17 mouse cellular contexts compared by ENCODE assay signal in the genomic region with DNA sequence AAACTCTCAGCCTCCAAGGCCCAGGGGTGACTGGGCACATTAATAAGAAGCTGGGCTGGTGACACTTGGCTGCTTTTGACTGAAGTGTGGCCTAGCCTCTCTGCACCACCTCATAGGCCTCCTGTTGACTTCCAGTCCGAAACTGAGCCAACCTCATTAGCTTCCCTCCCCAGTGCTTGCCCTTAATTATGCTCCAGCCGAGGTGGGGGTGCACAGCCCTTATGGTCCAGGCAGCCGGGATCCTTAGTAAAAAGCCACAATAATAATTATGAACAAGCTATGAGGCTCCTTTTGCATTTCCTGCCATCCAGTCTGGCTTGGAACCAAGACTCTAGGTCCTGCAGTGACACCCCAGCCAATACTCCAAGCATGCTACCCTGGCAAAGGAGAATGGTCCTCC.
DNase-seq lines count a peak whose midpoint lies in the region; ATAC-seq lines count a peak whose summit lies in the region.
"Had no signal": no experiment of that assay in that cellular context is flagged by ENCODE, and none has a peak within 500 bp of the region (broad histone marks: within the 10 kb centered on the region; RNA-seq: fewer than 3 reads in every experiment).

No protein-coding gene starts in this region.

- H3K4me2 ChIP-seq in forebrain, embryonic 16.5 days (ENCODE audit: low read length): no peak overlapping the region
- no peak overlapping the region for H3K4me2 ChIP-seq in forebrain, embryonic 11.5 days (ENCODE audit: low read depth, low read length, severe bottlenecking)
- no peak overlapping the region for H3K4me2 ChIP-seq in neural tube, embryonic 14.5 days (ENCODE audit: low read depth, low read length)

- H3K9me3 ChIP-seq in forebrain, embryonic 16.5 days (ENCODE audit: control insufficient read depth, low read length): no peaks in the 10 kb centered on the region
- no peaks in the 10 kb centered on the region for H3K9me3 ChIP-seq in forebrain, embryonic 11.5 days (ENCODE audit: control insufficient read depth, low read length)
- H3K9me3 ChIP-seq in neural tube, embryonic 14.5 days (ENCODE audit: control insufficient read depth, low read length): no peaks in the 10 kb centered on the region
- H3K9me3 ChIP-seq: heart, embryonic 10.5 days had no signal

- peak; percentile 65 for ATAC-seq in forebrain, embryonic 16.5 days
- ATAC-seq in forebrain, embryonic 11.5 days (replicated peaks; ENCODE audit: low FRiP score): no peak
- peak; percentile 21; the same call in 1 of the 2 replicates for ATAC-seq in neural tube, embryonic 14.5 days (ENCODE audit: low read depth)
- ATAC-seq: intestine, postnatal 0 days had no signal

- WGBS in forebrain, embryonic 16.5 days: 19% methylated on average over 3 of the region's 3 CpGs
- WGBS in forebrain, embryonic 11.5 days: 63% methylated on average over 3 of the region's 3 CpGs
- WGBS in neural tube, embryonic 14.5 days: 56% methylated on average over 3 of the region's 3 CpGs

- no peaks in the 10 kb centered on the region for H3K27me3 ChIP-seq in forebrain, embryonic 16.5 days (replicated peaks; ENCODE audit: control insufficient read depth, insufficient read depth, low read length)
- H3K27me3 ChIP-seq in forebrain, embryonic 11.5 days (ENCODE audit: control insufficient read depth, insufficient read depth, low read length): no peaks in the 10 kb centered on the region
- no peaks in the 10 kb centered on the region for H3K27me3 ChIP-seq in neural tube, embryonic 14.5 days (ENCODE audit: control insufficient read depth, insufficient read depth, low read length)

- H3K4me1 ChIP-seq in forebrain, embryonic 16.5 days (replicated peaks; ENCODE audit: control insufficient read depth, insufficient read depth, low read length): peaks cover 9% of the 10 kb centered on the region; the same call in 1 of the 2 replicates
- no peaks in the 10 kb centered on the region for H3K4me1 ChIP-seq in forebrain, embryonic 11.5 days (replicated peaks; ENCODE audit: control insufficient read depth, insufficient read depth, low read length)
- no peaks in the 10 kb centered on the region for H3K4me1 ChIP-seq in neural tube, embryonic 14.5 days (ENCODE audit: control insufficient read depth, insufficient read depth, low read length)
- H3K4me1 ChIP-seq: heart, embryonic 10.5 days had no signal

- no peaks in the 10 kb centered on the region for H3K36me3 ChIP-seq in forebrain, embryonic 16.5 days (ENCODE audit: control insufficient read depth, insufficient read depth)
- H3K36me3 ChIP-seq in forebrain, embryonic 11.5 days (ENCODE audit: control insufficient read depth, insufficient read depth, low read length): no peaks in the 10 kb centered on the region
- no peaks in the 10 kb centered on the region for H3K36me3 ChIP-seq in neural tube, embryonic 14.5 days (ENCODE audit: control insufficient read depth, insufficient read depth, low read length)
- H3K36me3 ChIP-seq: heart, embryonic 10.5 days had no signal

- no peak overlapping the region for H3K27ac ChIP-seq in forebrain, embryonic 16.5 days (ENCODE audit: low read length)
- no peak overlapping the region for H3K27ac ChIP-seq in forebrain, embryonic 11.5 days (ENCODE audit: low read depth, low read length)
- no peak overlapping the region for H3K27ac ChIP-seq in neural tube, embryonic 14.5 days (ENCODE audit: low read depth, low read length)
- H3K27ac ChIP-seq: heart, embryonic 10.5 days; liver, embryonic 14.5 days had no signal

- no peak overlapping the region for H3K4me3 ChIP-seq in forebrain, embryonic 16.5 days (replicated peaks; ENCODE audit: low read length)
- H3K4me3 ChIP-seq in forebrain, embryonic 11.5 days (ENCODE audit: low read depth, low read length): no peak overlapping the region
- H3K4me3 ChIP-seq in neural tube, embryonic 14.5 days (ENCODE audit: low read depth, low read length): no peak overlapping the region
- H3K4me3 ChIP-seq: heart, embryonic 10.5 days; myocyte had no signal

- DNase-seq in forebrain, embryonic 11.5 days (ENCODE audit: low spot score): no peak
- DNase-seq in neural tube, embryonic 10.5 days (ENCODE audit: extremely low spot score, low spot score): no peak
- DNase-seq in cerebellum, postnatal 14 days: peak; percentile 53 to 67
- no peak for DNase-seq in lung, postnatal 10 days
- no peak for DNase-seq in thymus, postnatal 25 days
- DNase-seq: gastrocnemius, postnatal 25 days; heart, postnatal 36 days; kidney, postnatal 10 days; lung, postnatal 14 days; spleen, adult 18-20 months; thymus, postnatal 14 days had no signal

- H3K9ac ChIP-seq in forebrain, embryonic 16.5 days (replicated peaks; ENCODE audit: low read depth, low read length): no peak overlapping the region
- no peak overlapping the region for H3K9ac ChIP-seq in forebrain, embryonic 11.5 days (ENCODE audit: low read length)
- H3K9ac ChIP-seq in neural tube, embryonic 14.5 days (replicated peaks; ENCODE audit: low read depth, low read length): no peak overlapping the region
- H3K9ac ChIP-seq: liver, embryonic 14.5 days had no signal

Comparison
In these comparisons a context has a peak if more than half of its experiments do, and no peak if none do; other contexts are left out.
1. DNase-seq: peak in cerebellum, postnatal 14 days (2 of 2); none in forebrain, embryonic 11.5 days (single experiment), neural tube, embryonic 10.5 days (single experiment), lung, postnatal 10 days (single experiment) and thymus, postnatal 25 days (single experiment).